Mouse (Mus musculus) erythroblast, embryonic 14.5 days (primary cell): Measurements from ENCODE around the gene Prkcg.

Experiments used
- GATA1 ChIP-seq: IDR thresholded peaks from 2 replicates; pipeline ENCODE4 v1.6.1; 2012; ENCODE audit warnings: low read length, inconsistent platforms, mixed read lengths
- TAL1 ChIP-seq: IDR thresholded peaks from 3 replicates; pipeline ENCODE4 v1.6.1; 2012; ENCODE audit warnings: low read length, inconsistent platforms, mixed read lengths

DNA sequence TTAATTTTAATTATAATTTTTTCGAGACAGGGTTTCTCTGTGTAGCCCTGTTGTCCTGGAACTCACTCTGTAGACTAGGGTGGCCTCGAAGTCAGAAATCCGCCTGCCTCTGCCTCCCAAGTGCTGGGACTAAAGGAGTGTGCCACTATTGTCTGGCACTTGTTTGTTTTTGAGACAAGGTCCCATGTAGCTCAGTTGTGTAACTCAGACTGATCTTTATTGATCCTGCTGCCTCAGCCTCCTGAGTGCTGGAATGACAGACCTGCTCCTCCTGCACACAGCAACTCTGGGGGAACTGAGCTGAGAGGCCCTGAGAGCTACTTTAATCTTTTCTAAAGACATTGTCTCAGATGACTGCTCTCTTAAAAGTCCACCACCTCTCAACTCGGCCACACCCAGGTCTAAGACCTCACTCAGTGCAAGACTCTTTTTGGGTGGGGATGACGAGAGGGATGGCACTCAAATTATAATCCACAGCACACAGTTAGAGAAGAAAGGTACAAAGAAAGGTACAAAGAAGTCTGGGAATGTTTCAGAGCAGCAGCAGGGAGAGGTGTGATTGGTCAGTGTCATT is 8.8 kb upstream of the Prkcg start:
- TF ChIP-seq TAL1, result no peak
- no peak for TF ChIP-seq GATA1
